ENCODE assay signal across 22 mouse cellular contexts in genomic region chr3:43923497-43923896, GRCm38 (mm10).
A peak's percentile ranks its signal among the peaks of the same experiment; 100 is the strongest.
DNase-seq lines count a peak whose midpoint lies in the region; ATAC-seq and TF ChIP-seq lines count a peak whose summit lies in the region.
"Had no signal": no experiment of that assay in that cellular context is flagged by ENCODE, and none has a peak within 500 bp of the region (broad histone marks: within the 10 kb centered on the region; RNA-seq: fewer than 3 reads in every experiment).

No protein-coding gene starts in this region.

- H3K4me2 ChIP-seq in hindbrain, embryonic 14.5 days (replicated peaks), result no peak overlapping the region
- H3K4me2 ChIP-seq in hindbrain, embryonic 12.5 days (replicated peaks), result no peak overlapping the region
- H3K4me2 ChIP-seq in hindbrain, postnatal 0 days (ENCODE audit: low read depth, low read length), result no peak overlapping the region
- H3K4me2 ChIP-seq: embryonic facial prominence, embryonic 12.5 days; forebrain, embryonic 13.5 days; heart, embryonic 13.5 days; intestine, embryonic 15.5 days had no signal

- H3K4me1 ChIP-seq in hindbrain, embryonic 14.5 days (replicated peaks; ENCODE audit: control insufficient read depth, insufficient read depth, low read length), result no peaks in the 10 kb centered on the region
- no peaks in the 10 kb centered on the region for H3K4me1 ChIP-seq in hindbrain, embryonic 12.5 days
- H3K4me1 ChIP-seq in hindbrain, postnatal 0 days (ENCODE audit: insufficient read depth, low read length), result no peaks in the 10 kb centered on the region
- H3K4me1 ChIP-seq: embryonic facial prominence, embryonic 12.5 days; forebrain, embryonic 13.5 days; heart, embryonic 13.5 days; intestine, embryonic 15.5 days had no signal

- H3K4me3 ChIP-seq in hindbrain, embryonic 14.5 days (replicated peaks; ENCODE audit: low read length), result no peak overlapping the region
- H3K4me3 ChIP-seq in hindbrain, embryonic 12.5 days, result no peak overlapping the region
- H3K4me3 ChIP-seq in hindbrain, postnatal 0 days (ENCODE audit: low read length), result no peak overlapping the region
- H3K4me3 ChIP-seq: embryonic facial prominence, embryonic 12.5 days; forebrain, embryonic 13.5 days; heart, embryonic 13.5 days; intestine, embryonic 15.5 days had no signal

- WGBS in hindbrain, embryonic 14.5 days, result 51% methylated on average over 4 of the region's 4 CpGs
- 60% methylated on average over 4 of the region's 4 CpGs for WGBS in hindbrain, embryonic 12.5 days
- WGBS in hindbrain, postnatal 0 days, result 56% methylated on average over 4 of the region's 4 CpGs

- no peaks in the 10 kb centered on the region for H3K9me3 ChIP-seq in hindbrain, embryonic 14.5 days (ENCODE audit: control insufficient read depth, low read length)
- no peaks in the 10 kb centered on the region for H3K9me3 ChIP-seq in hindbrain, embryonic 12.5 days (replicated peaks)
- no peaks in the 10 kb centered on the region for H3K9me3 ChIP-seq in hindbrain, postnatal 0 days (ENCODE audit: low read length)
- H3K9me3 ChIP-seq: embryonic facial prominence, embryonic 12.5 days; forebrain, embryonic 13.5 days; intestine, embryonic 15.5 days had no signal

- peak; percentile 64; the same call in 1 of the 2 replicates for ATAC-seq in hindbrain, embryonic 14.5 days (ENCODE audit: low FRiP score)
- ATAC-seq in hindbrain, embryonic 12.5 days (ENCODE audit: low FRiP score), result no peak
- no peak for ATAC-seq in hindbrain, postnatal 0 days
- ATAC-seq: forebrain, embryonic 13.5 days; intestine, embryonic 15.5 days had no signal

- H3K27ac ChIP-seq in hindbrain, embryonic 14.5 days, result no peak overlapping the region
- no peak overlapping the region for H3K27ac ChIP-seq in hindbrain, embryonic 12.5 days
- H3K27ac ChIP-seq in hindbrain, postnatal 0 days, result no peak overlapping the region
- H3K27ac ChIP-seq: embryonic facial prominence, embryonic 12.5 days; forebrain, embryonic 13.5 days; heart, embryonic 13.5 days; intestine, embryonic 15.5 days had no signal

- no peaks in the 10 kb centered on the region for H3K36me3 ChIP-seq in hindbrain, embryonic 14.5 days (replicated peaks; ENCODE audit: control insufficient read depth, insufficient read depth)
- no peaks in the 10 kb centered on the region for H3K36me3 ChIP-seq in hindbrain, embryonic 12.5 days
- H3K36me3 ChIP-seq in hindbrain, postnatal 0 days (ENCODE audit: insufficient read depth, low read length), result no peaks in the 10 kb centered on the region
- H3K36me3 ChIP-seq: embryonic facial prominence, embryonic 12.5 days; heart, embryonic 13.5 days; intestine, embryonic 15.5 days had no signal

- peak; percentile 7 for DNase-seq in embryo, embryonic 11 days
- DNase-seq in embryo, embryonic 10.5 days (ENCODE audit: low spot score), result no peak
- DNase-seq in hindbrain, embryonic 14.5 days (ENCODE audit: low spot score), result peak; percentile 28
- DNase-seq in 416B (ENCODE audit: low read depth), result peak; percentile 46
- DNase-seq in hindbrain, postnatal 0 days (ENCODE audit: low spot score), result peak; percentile 52
- DNase-seq in left cerebral cortex, postnatal 4 days, result no peak
- DNase-seq in yolk sac, embryonic 10.5 days (ENCODE audit: low spot score), result no peak
- DNase-seq: adrenal gland, adult 8-10 months; adrenal gland, postnatal 36 days; cerebellum, adult 11 months; cerebellum, adult 8-10 months; cerebellum, postnatal 14 days; gastrocnemius, postnatal 36 days; heart, adult 11 months; heart, postnatal 36 days; kidney, adult 18-20 months had no signal

- no peak overlapping the region for H3K9ac ChIP-seq in hindbrain, embryonic 14.5 days
- no peak overlapping the region for H3K9ac ChIP-seq in hindbrain, embryonic 12.5 days
- no peak overlapping the region for H3K9ac ChIP-seq in hindbrain, postnatal 0 days (replicated peaks; ENCODE audit: low read length)
- H3K9ac ChIP-seq: embryonic facial prominence, embryonic 12.5 days; forebrain, embryonic 13.5 days; heart, embryonic 13.5 days; intestine, embryonic 15.5 days had no signal

- no peaks in the 10 kb centered on the region for H3K27me3 ChIP-seq in hindbrain, embryonic 14.5 days (ENCODE audit: control insufficient read depth, insufficient read depth, low read length)
- no peaks in the 10 kb centered on the region for H3K27me3 ChIP-seq in hindbrain, embryonic 12.5 days
- H3K27me3 ChIP-seq in hindbrain, postnatal 0 days (ENCODE audit: insufficient read depth, low read length), result no peaks in the 10 kb centered on the region
- H3K27me3 ChIP-seq: CH12.LX; embryonic facial prominence, embryonic 12.5 days; forebrain, embryonic 13.5 days; heart, embryonic 13.5 days; intestine, embryonic 15.5 days had no signal

- no peak for TF ChIP-seq CTCF in hindbrain, postnatal 0 days (IDR thresholded peaks at IDR 0.05; ENCODE audit: low read depth)

- intact Hi-C loops in left cerebral cortex, postnatal 4 days (cut with DNase I), result no loop called here

Comparison
In these comparisons a context has a peak if more than half of its experiments do, and no peak if none do; other contexts are left out.
1. DNase-seq: peak in embryo, embryonic 11 days (single experiment), hindbrain, embryonic 14.5 days (single experiment), 416B (single experiment) and hindbrain, postnatal 0 days (single experiment); none in embryo, embryonic 10.5 days (single experiment), left cerebral cortex, postnatal 4 days (single experiment) and yolk sac, embryonic 10.5 days (single experiment).